Mouse (Mus musculus): ENCODE results near the gene Copg2. TPM values are rescaled to one million over a fixed set of nuclear protein-coding genes. Genes with fewer than 3 reads are reported as not detected.
"Not testable (repeated sequence)": the region's sequence is repeated elsewhere in the genome, so short reads cannot be mapped to it uniquely, and the experiment has no call there.

Copg2 gene
- polyA plus RNA-seq, 1 experiment, result 11.4 TPM

DNA sequence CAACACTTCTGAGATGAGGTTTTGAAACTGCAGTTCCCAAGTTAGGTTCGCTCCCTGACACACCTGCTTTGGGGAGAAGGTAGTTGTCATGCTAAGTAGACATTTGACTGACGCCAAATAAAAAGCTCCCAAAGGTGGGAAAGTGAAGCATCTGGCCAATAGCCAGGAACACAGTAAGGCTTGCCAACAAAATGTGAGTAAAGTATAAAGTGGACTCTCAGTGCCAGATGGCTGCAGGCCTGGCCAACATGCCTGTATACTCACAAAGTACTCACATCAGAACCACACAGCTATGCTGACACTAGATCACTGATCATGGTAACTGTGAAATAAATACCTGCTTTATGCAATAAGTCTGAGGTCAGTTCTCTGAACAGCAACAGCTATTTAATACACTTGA, 46.8 kb downstream of the Copg2 start:
- 23% methylated on average over 2 of the region's 2 CpGs for WGBS
- DNase-seq (ENCODE audit: low read depth, low spot score), result no peak

DNA sequence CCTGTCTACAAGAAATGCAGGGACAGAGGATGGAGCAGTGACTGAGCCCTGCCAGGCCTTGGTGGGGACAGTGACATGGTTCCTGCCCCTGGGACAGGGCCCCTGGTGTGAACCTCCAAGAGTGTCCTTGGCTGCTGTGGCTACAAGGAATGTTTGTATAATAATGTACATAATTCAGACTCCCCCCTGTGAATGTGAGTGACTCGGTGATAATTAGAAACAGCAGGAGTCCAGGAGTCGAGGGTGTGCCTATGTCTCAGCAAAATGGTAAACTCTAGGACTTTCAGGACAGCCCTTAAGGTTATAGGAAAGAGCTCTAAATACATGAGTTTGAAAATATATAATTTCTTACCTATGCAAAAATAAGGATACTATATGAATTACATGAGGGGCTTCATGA, 64.4 kb downstream of the Copg2 start:
- no peak for DNase-seq (ENCODE audit: low read depth, low spot score)
- WGBS, result 72% methylated on average over 2 of the region's 2 CpGs

DNA sequence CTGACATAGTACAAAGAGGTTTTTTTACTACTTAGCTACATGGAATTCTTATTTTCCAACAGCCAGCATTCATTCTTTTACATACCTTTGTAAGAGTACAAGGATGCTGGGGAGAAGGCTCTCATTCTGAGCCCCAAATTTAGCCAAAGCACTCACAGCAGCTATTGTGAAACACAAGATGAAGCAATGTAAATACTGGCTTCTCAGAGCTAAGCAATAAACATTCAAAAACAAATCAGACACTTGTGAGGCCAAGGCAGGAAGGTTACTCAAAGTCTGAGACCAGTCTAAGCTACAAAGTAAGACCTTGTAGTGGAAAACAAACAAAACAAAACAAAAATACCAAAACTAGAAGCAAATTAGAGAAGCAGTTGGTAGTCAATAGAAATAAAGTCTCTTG, 83.0 kb downstream of the Copg2 start:
- DNase-seq (ENCODE audit: low read depth, low spot score), result no peak

DNA sequence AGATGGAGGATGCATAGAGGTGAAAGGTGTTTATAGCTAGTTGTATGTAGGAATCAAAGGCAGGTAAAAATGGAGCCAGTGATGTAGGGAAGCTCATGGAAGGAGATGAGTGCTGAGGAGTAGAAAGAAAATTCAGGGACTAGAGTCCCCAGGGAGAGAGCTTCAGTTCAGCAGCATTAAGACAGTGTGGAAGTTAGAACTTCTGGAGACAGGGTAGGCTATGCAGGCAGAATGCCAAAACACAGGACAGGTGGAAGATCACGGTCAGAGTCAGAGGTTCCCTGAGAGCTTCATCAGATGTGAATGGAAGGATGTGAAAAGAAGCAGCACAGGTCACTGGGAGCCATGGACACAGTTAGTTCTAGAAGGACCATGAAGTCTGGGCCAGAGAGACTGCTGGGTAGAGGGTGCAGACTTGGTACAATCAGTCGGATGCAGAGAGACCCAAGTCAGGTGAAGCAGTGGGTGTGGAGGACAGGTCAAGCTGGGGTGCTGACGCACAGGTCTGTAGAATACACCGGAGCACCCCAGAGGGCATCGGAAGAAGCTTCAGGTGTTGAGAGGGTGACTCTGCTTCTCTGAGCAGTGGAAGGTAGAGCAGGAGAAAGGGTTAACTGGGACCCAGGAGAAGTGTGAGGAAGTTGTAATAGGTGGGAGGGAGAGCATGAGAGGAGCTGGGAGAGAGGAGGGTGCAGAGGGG, 91.4 kb downstream of the Copg2 start:
- 92% methylated on average over 5 of the region's 5 CpGs for WGBS
- no peak for DNase-seq (ENCODE audit: low read depth, low spot score)

DNA sequence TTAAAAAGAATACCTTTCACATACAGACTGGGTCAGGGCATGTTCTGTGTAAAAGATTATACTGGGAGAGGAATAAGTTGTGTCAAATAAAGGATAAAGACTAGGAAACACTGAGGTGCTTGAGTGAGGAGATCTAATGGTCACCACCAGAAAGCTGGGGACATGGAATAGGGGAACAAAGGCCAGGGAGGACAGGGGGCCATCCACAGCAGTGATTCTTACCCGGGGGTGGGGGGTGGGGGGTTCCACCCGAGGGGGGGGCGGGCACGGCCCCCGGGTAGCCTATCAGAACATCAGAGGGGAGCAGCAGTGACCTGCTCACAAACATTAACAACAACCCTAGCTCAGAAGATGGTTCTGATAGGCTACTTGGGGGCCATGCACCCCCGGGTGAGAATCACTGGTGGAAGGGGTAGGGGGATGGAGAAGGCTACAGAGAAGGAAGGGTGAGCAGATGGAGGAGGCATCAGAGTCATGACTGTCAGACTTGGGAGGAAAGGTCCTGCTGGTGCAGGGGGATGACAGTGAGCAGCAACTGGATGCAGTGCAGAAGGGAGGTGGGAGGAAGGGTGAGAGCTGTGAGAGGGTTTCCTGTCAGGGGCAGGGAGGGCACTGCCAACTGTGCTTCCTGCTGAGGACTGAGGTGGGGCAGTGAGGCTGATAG, 92.1 kb downstream of the Copg2 start:
- WGBS, result 69% methylated on average over 6 of the region's 6 CpGs
- not testable (repeated sequence) for DNase-seq (ENCODE audit: low read depth, low spot score)

DNA sequence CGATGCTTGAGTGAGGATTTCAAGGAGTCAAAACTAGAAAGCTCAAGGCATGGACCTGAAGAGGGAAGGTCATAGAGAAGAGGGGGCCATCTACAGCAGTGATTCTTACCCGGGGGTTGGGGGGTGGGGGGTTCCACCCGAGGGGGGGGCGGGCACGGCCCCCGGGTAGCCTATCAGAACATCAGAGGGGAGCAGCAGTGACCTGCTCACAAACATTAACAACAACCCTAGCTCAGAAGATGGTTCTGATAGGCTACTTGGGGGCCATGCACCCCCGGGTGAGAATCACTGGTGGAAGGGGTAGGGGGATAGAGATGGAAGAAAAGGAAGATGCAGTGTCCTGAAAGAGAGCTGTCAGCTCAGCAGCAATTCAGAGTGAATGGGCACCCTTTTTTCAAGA, 93.7 kb downstream of the Copg2 start:
- not testable (repeated sequence) for DNase-seq (ENCODE audit: low read depth, low spot score)
- 86% methylated on average over 7 of the region's 7 CpGs for whole genome bisulfite sequencing

DNA sequence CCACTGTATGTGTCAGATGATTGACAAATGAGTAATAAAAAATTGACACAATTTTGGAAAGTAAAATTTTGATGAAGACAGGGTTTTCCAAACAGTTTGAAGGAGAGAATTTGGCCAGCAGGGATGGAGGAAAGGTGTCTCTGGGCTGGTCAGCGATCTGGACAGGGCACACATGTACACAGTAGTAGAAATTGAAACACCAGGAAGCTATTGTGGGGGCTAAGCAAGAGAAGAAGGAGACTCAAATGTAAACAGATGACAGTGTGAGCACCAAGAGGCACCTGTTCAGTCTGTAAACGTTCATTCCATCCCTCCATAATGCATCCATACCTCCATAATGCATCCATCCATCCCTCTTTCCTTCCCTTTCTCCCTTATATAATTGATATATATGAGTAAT, 145.4 kb downstream of the Copg2 start:
- no peak for DNase-seq (ENCODE audit: low read depth, low spot score)
- 77% methylated on average over 2 of the region's 2 CpGs for WGBS

DNA sequence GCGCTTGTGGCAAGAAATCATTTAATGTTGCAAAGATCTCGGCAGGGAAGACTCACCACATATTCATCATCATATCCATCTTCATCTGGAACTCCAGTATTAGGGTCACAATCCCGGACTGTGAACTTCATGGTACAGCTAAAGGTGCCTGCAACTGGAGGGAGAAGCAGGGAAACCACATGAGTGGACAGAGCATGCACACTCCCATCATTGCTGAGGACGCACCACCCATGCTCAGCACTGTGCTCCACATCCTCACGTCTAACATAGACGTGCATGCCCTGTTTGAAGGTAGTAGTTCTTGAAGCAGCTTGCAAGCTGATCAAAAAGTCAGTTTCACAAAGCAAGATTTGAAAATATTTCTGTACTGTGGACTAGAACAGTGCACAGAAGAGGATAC, 146.1 kb downstream of the Copg2 start:
- no peak for DNase-seq (ENCODE audit: low read depth, low spot score)
- 92% methylated on average over 6 of the region's 6 CpGs for WGBS

DNA sequence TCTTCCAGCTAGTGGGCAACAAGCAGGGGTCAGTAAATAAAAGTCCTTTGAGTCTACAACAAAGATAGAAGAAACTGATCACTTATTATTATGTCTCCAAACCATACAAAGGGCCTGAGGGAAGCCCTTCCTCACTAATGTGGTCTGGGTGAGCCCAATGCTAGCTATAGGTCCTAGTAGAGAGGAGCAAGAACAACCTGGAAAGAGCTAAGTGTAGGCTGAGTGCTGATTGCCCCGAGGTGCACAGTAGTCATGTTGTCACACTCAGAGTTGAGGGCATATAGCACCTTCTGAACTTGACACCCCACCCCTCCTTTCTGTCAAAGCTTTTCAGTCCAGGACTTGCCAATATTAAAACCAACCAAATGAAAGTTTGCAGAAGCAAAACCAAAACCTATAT, 146.7 kb downstream of the Copg2 start:
- WGBS, result 70% methylated on average over 1 of the region's 1 CpGs
- no peak for DNase-seq (ENCODE audit: low read depth, low spot score)

DNA sequence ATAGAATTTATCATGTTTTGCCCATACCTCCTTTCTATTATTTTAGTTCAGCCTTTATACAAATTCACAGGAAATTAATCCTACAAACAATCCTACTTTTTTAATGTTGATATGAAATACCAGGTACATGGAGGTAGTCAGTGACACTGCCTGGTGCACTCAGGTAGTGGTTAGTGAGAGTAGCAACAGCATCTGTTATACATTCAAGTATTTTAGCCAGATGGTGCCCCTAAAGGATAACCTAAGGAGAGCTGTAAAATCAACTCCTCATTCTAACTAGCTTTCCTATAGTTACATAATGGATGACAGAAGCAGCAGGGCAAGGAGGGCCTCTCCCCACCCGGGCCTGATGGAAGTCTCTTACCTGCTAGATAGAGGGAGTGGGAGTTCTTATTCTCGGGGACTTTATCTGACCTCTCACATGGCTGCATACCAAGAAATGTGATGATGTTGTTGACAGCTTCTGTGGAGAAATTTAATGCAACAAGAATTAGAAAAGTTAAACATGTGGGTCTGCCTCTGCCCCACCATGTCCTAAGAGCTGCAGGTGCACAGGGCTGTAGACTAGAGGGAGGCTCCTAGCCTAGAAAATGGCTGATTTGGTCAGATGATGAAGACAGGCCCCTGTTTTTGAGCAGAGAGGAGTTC, 147.4 kb downstream of the Copg2 start:
- no peak for DNase-seq (ENCODE audit: low read depth, low spot score)
- WGBS, result 72% methylated on average over 2 of the region's 2 CpGs

DNA sequence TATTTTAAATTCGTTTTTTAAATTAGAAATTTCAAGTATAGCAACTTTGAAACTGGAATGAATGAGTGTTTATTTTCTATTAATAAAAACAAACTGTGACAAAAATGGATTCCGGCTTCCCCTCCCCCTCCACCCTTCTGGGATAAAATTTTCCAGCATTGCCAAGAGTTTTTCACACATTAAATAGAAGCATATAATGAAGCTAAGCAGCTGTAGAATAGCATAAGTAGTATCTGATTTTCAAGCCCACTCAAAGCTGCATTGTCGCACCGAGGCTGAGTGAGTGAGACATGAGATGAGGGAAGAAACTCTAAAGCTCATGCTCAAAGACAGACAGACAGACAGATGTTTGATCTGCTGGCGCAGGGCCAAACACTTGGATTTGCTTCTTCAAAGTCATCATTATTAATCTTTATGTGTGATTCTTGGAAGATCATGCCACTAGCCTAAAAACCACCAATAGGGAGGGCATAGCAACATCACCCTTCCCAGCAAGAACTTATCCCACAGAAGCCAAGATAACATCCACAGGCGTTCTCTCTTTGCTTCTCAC, 148.2 kb downstream of the Copg2 start:
- DNase-seq (ENCODE audit: low read depth, low spot score), result no peak
- 89% methylated on average over 6 of the region's 6 CpGs for WGBS

DNA sequence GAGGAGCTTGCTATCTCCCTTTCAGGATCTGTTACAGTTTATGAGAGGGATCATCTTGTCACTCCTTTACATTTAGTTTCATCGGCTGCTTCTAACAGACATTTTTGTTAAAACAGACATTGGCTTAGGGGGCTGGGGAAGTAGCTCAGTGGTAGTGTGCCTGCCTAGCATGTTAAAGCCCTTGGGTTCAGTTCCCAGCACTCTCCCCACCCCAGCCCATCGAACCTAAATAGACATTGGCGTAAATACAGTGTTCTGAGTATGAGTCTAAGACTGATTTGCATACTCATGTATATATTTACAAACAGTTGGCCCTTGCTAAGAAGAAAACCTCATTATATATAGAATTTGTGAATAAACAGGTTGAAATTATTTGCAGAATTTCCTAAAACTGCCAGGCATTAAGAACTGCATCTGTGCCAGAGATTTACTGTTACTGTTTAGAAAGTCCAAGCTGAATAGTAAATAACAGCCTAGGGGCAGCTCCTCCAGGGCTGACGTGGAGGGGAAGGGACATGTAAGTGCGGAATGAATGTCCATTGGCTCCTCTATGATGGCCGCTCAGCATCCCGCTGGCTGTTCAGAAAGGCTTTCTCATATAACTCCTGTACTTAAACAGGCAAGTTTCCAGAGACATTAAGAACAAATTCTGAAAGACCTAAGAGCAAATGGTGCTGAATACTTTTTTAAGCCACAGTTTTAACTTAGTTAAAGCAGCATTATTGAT, 148.8 kb downstream of the Copg2 start:
- WGBS, result 86% methylated on average over 7 of the region's 7 CpGs
- no peak for DNase-seq (ENCODE audit: low read depth, low spot score)

DNA sequence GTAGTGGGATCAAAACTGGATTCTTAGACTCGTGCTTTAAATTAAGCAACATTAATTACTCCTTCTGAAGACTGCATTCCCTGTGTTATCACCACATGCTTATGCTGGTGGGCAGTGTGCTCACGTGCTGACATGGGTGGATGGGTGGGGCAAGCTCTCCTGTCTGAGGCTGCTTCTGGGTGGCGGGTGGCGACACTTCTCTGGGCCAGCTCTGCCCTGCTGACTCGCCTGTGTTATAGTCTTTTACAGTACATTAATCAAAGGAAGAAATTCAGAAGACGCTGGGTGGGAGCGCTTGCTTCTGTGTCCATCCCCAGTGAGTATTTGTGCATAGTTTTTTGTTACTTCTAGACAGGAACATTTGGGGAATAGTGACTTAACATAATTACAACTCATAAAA, 151.0 kb downstream of the Copg2 start:
- no peak for DNase-seq (ENCODE audit: low read depth, low spot score)
- 73% methylated on average over 7 of the region's 7 CpGs for WGBS

DNA sequence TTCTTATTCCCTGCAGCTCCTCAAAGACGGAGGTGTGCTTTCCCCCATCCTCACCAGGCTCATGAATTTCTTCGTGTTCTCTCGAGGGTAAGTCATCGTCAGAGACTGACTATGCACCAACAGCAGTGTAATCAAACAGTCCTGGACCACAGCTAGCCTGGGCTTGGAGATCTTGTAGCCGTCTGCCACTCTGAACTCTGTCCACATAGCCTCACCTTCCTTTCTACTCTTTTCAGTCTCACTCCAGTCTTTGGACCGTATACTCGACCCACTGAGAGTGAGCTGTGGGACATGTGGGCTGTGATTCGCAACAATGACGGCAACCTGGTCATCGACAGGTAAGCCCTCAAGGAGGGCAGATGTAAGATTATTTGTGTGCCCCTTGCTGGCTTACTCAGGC, 151.7 kb downstream of the Copg2 start:
- DNase-seq (ENCODE audit: low read depth, low spot score), result no peak
- 87% methylated on average over 10 of the region's 10 CpGs for WGBS

DNA sequence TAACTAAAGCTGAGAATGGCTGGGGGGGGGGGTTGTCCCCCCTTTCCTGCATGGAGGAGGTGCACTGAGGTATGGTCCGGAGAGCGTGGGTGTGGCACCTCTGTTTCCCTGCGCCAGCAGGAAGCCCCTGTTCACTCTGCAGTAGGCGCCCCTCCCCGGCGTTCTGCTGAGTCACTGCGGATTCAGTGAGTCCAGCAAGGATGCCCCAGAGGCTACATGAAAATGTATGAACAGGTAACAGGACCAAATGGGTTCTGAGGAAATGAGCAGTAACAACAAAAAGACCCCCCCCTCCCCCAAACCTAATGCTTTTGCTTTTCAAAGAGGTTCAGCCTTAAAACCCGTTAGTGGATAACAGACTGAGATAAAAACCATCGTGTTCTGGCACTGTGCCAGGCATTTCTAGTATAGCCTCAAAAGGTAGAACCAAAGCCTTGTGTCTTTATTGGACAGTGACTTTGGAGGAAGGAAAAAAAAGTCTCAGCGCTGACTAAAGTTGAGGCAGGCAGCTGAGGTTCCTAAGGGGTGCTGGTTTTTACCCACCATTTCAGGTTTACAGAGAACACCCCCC, 157.3 kb downstream of the Copg2 start:
- DNase-seq (ENCODE audit: low read depth, low spot score), result no peak
- 49% methylated on average over 10 of the region's 10 CpGs for WGBS

DNA sequence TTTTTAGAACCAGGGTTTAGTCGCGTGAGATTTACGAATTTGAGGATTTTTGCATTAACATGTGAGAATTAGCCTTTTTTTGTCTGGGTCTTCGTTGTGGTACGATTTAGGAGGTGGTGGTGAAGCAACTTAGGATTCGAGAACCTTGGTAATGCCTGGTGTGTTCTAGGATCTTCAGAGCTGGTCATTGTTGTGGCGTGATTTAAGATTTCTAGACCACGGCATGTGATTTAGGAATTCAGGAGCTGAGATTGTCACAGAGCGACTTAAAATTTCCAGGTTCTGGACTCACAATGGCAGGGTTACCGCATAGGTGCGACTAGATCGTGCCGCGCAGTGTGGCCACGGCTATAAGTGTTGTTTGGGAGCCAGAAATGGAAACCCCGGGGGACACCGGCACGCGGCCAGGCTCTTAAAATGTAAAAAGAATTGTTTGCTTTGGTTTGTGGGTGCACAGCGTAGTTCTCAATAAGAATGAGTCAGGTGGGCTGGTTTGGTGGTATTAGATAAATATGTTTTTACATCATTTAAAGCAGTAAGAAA, 158.1 kb downstream of the Copg2 start:
- 50% methylated on average over 20 of the region's 20 CpGs for WGBS
- no peak for DNase-seq (ENCODE audit: low read depth, low spot score)

DNA sequence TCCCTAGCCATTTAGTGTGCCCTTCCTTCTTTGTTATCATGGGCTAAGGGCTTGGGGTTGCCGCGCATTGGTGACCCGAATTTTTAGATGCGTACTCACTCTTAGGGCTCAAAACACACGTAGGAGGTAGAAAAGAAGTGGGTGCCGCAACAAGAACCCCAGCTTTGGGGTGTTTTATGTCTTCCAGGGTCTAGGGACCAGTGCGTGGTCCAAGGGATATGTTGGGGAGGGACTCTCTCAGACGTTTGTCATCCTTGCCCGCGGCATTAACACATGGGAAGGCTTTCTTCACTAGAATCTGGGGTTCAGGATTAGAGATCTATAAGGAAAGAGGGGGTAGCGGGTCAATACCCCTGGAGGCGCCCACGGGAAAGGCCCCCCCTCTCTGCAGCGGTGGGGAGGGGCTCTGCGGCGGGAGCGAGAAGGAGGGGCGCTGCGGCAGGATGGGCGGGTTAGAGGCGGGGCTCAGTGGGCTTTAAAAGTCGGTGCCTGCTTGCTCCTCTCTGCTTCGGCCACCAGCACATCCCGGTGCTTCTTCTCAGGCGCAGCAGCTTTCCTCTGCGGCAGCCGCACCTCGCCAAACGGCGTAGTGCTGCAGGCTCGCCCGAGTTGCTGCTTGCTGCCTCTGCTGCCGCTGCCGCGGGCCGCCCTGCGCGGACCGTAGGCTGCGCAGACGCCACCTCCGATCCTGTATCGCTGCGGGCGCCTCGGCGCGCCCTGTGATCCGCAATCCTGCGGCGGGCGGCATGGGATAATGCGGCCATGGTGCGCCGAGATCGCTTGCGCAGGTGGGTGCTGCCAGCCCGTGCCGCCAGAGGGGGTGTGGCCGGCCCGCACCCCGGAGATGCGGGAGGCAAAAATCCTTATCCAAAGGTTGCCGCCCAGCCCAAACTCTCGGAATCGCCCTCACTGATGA, 158.8 kb downstream of the Copg2 start:
- DNase-seq (ENCODE audit: low read depth, low spot score), result no peak
- WGBS, result 50% methylated on average over 66 of the region's 66 CpGs

DNA sequence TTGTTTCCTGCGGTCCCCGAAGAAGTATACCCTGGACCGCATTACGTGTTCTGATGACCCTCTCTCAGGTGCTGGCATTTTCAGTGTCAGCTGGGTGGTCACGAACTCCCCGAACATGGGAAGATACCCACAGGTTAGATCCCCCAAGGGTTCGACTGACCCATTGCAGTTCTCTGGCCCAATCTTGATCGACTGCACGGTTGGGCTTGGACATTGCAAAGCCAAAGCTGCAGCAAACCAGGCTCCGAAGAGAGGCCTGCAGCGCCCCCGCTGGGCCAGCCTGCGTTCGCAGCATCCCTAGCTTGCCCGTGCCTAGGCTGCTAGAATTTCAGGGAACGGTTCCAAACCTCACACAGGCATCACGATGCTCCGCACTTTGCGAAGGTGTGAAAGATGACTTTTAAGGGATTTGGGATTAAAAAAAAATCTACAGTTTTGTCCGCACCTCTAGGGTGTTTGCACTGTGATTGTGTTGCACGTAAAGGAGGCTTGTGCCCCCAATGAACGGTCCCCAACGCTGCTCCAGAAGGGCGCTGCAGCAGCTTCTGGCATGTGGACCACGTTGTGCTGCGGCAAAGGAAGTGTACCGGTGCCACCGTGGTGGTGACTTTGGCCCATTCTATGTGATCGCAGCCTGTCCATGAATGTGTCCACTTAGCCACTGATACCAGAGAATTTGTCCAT, 159.6 kb downstream of the Copg2 start:
- 51% methylated on average over 29 of the region's 29 CpGs for WGBS
- DNase-seq (ENCODE audit: low read depth, low spot score), result no peak

All from large intestine, adult 2 months (tissue).